Mouse (Mus musculus) hindbrain, embryonic 14.5 days (tissue): ENCODE data around the gene Pcdh9. TPM values are rescaled to one million over a fixed set of nuclear protein-coding genes. Genes with fewer than 3 reads are reported as not detected.

Experiments
- ATAC-seq: fragments of 200-750 bp; cut with Nextera tagmentation; 2 replicates; pipeline ENCODE4 v1.8.0; 2017; ENCODE audit warnings: moderate number of reproducible peaks, mild to moderate bottlenecking, moderate TSS enrichment, moderate library complexity; ENCODE audit not compliant: low FRiP score
- DNase-seq: peaks from one replicate; pipeline ENCODE4 v3.0.0-alpha.2; 2015; ENCODE audit warnings: low spot score
- H3K27ac ChIP-seq: fragments of 300-500 bp; sonication (generic); 2 replicates; pipeline ENCODE4 v1.5.1; 2014; ENCODE audit warnings: mild to moderate bottlenecking, moderate library complexity
- H3K27me3 ChIP-seq: fragments of 300-500 bp; sonication (generic); 2 replicates; pipeline ENCODE4 v1.6.1; 2014; ENCODE audit warnings: mild to moderate bottlenecking, low read length, mixed read lengths; ENCODE audit not compliant: control insufficient read depth, insufficient read depth
- H3K36me3 ChIP-seq: fragments of 300-500 bp; sonication (generic); replicated peaks from 2 replicates; pipeline ENCODE4 v1.6.1; 2014; ENCODE audit not compliant: control insufficient read depth, insufficient read depth
- H3K4me1 ChIP-seq: fragments of 300-500 bp; sonication (generic); replicated peaks from 2 replicates; pipeline ENCODE4 v1.6.1; 2014; ENCODE audit warnings: antibody characterized with exemption, low read length, mixed read lengths; ENCODE audit not compliant: control insufficient read depth, insufficient read depth
- H3K4me2 ChIP-seq: fragments of 300-500 bp; sonication (generic); replicated peaks from 2 replicates; pipeline ENCODE4 v1.6.1; 2014; ENCODE audit warnings: mild to moderate bottlenecking, moderate library complexity
- H3K4me3 ChIP-seq: fragments of 300-500 bp; sonication (generic); replicated peaks from 2 replicates; pipeline ENCODE4 v1.5.1; 2014; ENCODE audit warnings: mild to moderate bottlenecking, low read length
- H3K9ac ChIP-seq: fragments of 300-500 bp; sonication (generic); 2 replicates; pipeline ENCODE4 v1.6.1; 2014
- H3K9me3 ChIP-seq: fragments of 300-500 bp; sonication (generic); 2 replicates; pipeline ENCODE4 v1.6.1; 2016; ENCODE audit warnings: low read length; ENCODE audit not compliant: control insufficient read depth
- WGBS: fragments of 180-500 bp; shearing (Covaris S2); extraction: QIAGEN DNeasy Blood & Tissue Kit; methylation state at CpG from one replicate; pipeline ENCODE4 v1.1.7; 2014; 5-methylcytosine and 5-hydroxymethylcytosine counted together
- polyA plus RNA-seq: library from polyadenylated mRNA; unstranded; fragments of >200 nt; fragmentation: Nextera tagmentation; extraction: Ambion mirVana; gene quantifications from 2 replicates; pipeline ENCODE4 v1.2.1, GENCODE M21; 2014

Gene Pcdh9
- polyA plus RNA-seq, 1 experiment from 2014 or later: 177 TPM

GRCm38 (mm10) chr14:93827159-93827558, 63.3 kb downstream of the Pcdh9 start:
- no peaks in the 10 kb centered on the region for H3K9me3 ChIP-seq
- ATAC-seq (no peak), DNase-seq (no peak)
- no peaks in the 10 kb centered on the region for H3K36me3 ChIP-seq
- no peak overlapping the region for H3K4me3 ChIP-seq
- H3K4me1 ChIP-seq: 0 out of 2 replicates have a peak, but pooled peaks cover 10% of the 10 kb centered on the region
- no peak overlapping the region for H3K9ac ChIP-seq
- H3K27ac ChIP-seq: no peak overlapping the region
- 45% methylated on average over 6 of the region's 6 CpGs for WGBS
- no peak overlapping the region for H3K4me2 ChIP-seq
- H3K27me3 ChIP-seq: no peaks in the 10 kb centered on the region

DNA sequence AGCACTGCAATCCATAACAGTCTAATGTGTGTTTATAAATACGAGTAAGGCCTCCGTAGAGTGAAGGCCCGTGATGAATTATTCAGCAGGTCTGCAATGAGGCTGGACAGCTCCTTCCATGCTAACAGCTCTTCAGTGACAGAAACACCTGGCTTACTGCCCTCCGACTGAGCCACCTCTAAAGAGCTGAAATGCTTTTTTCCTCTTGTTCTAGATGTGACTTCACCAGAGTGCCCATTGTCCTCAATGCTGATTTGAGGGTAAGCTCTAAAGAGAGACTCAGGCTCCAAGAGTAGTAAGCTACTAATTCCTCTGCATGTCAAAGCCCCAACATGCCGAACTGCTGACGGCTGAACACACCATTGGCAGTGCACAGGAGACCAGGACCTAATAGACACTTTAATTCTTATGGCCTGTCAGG, 64.4 kb downstream of the Pcdh9 start:
- Histone ChIP-seq H3K4me3 (no peak overlapping the region), H3K36me3 (no peaks in the 10 kb centered on the region), H3K9ac (no peak overlapping the region), H3K4me2 (no peak overlapping the region), H3K4me1 (0 out of 2 replicates have a peak, but pooled peaks cover 10% of the 10 kb centered on the region), H3K27me3 (no peaks in the 10 kb centered on the region), H3K27ac (no peak overlapping the region; the same call in 1 of the 2 replicates), H3K9me3 (no peaks in the 10 kb centered on the region)
- DNase-seq (no peak), ATAC-seq (no peak)
- 32% methylated on average over 6 of the region's 6 CpGs for WGBS

GRCm38 (mm10) chr14:93818845-93819244, 71.6 kb downstream of the Pcdh9 start:
- no peak for DNase-seq
- no peak overlapping the region for H3K4me3 ChIP-seq
- H3K9me3 ChIP-seq: no peaks in the 10 kb centered on the region
- no peak overlapping the region for H3K9ac ChIP-seq
- H3K4me2 ChIP-seq: no peak overlapping the region
- no peak for ATAC-seq
- no peaks in the 10 kb centered on the region for H3K27me3 ChIP-seq
- H3K36me3 ChIP-seq: no peaks in the 10 kb centered on the region
- 88% methylated on average over 4 of the region's 4 CpGs for WGBS
- H3K4me1 ChIP-seq: 0 out of 2 replicates have a peak, but pooled peaks cover 5% of the 10 kb centered on the region
- H3K27ac ChIP-seq: no peak overlapping the region

- no peak overlapping the region for H3K27ac ChIP-seq
- H3K9me3 ChIP-seq: no peaks in the 10 kb centered on the region
- no peaks in the 10 kb centered on the region for H3K27me3 ChIP-seq
- H3K4me2 ChIP-seq: no peak overlapping the region
- H3K4me3 ChIP-seq: no peak overlapping the region
- DNase-seq: no peak
- 0 out of 2 replicates have a peak, but pooled peaks cover 5% of the 10 kb centered on the region for H3K4me1 ChIP-seq
- no peaks in the 10 kb centered on the region for H3K36me3 ChIP-seq
- WGBS: 40% methylated on average over 4 of the region's 4 CpGs
- no peak for ATAC-seq
- H3K9ac ChIP-seq: no peak overlapping the region
Observed at GRCm38 (mm10) chr14:93817591-93817990, 72.9 kb downstream of the Pcdh9 start.

DNA sequence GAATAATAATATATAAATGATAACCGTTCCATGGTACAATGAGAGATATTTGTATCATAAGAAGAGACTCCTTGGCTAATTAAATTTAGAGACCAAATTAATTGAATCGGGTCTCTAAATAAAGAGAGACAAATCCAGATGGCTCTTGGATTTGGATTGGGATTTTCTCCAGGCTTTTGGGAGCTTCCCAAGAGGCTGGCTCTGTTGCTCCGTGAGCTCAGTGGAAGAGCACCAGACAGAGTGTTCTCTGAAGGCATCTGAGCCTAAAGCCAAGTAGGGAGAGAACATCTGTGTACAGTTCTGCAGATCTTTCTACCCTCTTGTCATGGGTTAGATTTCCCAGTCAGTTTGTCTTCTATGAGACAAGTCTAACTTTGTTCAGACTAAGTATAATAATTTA, 95.9 kb downstream of the Pcdh9 start:
- Histone ChIP-seq H3K27me3 (no peaks in the 10 kb centered on the region), H3K4me2 (no peak overlapping the region), H3K36me3 (no peaks in the 10 kb centered on the region), H3K9me3 (no peaks in the 10 kb centered on the region), H3K4me1 (no peaks in the 10 kb centered on the region), H3K4me3 (no peak overlapping the region), H3K9ac (no peak overlapping the region), H3K27ac (no peak overlapping the region)
- WGBS: 78% methylated on average over 3 of the region's 3 CpGs
- ATAC-seq (no peak), DNase-seq (no peak)

DNA sequence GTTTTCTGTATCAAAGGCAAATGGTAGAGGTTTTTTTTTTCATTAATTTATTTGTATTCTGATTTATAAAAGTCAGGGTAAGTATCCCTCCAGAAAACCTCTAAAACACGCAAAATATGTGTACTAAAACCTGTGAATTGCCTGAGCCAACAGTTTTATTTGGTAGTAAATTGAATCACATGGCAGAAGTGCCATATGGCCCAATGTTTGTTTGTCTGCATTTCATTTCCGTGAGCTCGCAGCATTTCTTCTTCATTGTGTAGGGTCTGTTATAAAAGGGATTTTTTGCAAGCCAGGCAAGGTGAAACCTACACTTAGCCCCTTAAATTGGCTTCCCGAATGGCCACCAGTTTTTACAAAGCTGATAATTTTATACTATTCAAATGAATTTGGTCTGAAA, 104.2 kb downstream of the Pcdh9 start:
- Histone ChIP-seq H3K27ac (no peak overlapping the region), H3K9ac (no peak overlapping the region), H3K36me3 (no peaks in the 10 kb centered on the region), H3K9me3 (peaks cover 7% of the 10 kb centered on the region; the same call in 1 of the 2 replicates), H3K4me2 (no peak overlapping the region), H3K4me3 (no peak overlapping the region), H3K27me3 (no peaks in the 10 kb centered on the region), H3K4me1 (no peaks in the 10 kb centered on the region)
- no peak for ATAC-seq
- 69% methylated on average over 4 of the region's 4 CpGs for WGBS
- no peak for DNase-seq

DNA sequence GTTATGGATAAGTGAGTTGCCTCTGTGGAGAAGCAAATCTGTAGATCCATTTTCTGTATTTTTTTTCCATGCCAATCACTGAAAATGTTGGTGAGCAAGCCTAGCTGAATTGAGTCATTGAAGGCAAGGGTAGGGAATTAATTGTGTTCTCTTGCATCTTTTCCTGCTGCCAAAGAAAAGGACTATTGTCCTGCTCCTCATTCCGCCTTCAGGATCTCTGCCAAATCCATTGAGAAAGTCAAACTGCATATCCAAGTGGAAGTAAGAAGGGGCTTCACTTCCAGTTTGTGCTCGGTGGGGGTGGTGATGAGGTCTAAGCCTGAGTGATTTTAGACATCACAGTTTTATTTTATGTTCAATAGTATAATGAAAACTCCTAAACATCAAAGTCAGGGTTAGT, 105.4 kb downstream of the Pcdh9 start:
- no peaks in the 10 kb centered on the region for H3K4me1 ChIP-seq
- H3K9ac ChIP-seq: no peak overlapping the region
- peak; percentile 47 for DNase-seq
- H3K4me3 ChIP-seq: no peak overlapping the region
- no peak overlapping the region for H3K27ac ChIP-seq
- peaks cover 7% of the 10 kb centered on the region; the same call in 1 of the 2 replicates for H3K9me3 ChIP-seq
- WGBS: 19% methylated on average over 2 of the region's 2 CpGs
- no peaks in the 10 kb centered on the region for H3K36me3 ChIP-seq
- H3K4me2 ChIP-seq: no peak overlapping the region
- no peaks in the 10 kb centered on the region for H3K27me3 ChIP-seq
- ATAC-seq: no peak; the same call in 1 of the 2 replicates

DNA sequence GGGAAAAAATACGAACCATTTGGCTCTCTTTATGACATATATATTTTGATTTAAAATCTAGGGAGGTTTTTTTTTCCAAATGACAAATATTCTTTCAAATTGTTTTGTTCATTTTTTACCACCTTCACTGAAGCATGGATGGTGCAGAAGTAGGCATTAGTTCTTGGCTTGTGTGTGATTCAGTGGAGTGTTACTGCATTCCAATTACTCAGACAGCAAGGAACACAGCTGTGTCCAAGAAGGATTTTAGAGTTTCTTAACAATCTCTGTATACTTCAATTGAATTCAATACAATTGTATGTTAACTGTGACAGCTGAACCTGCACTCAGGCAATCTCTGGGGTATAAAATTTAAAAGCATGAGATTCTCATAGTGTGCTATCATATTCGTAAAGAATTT, 127.6 kb downstream of the Pcdh9 start:
- Histone ChIP-seq H3K27ac (no peak overlapping the region), H3K4me2 (no peak overlapping the region), H3K4me3 (no peak overlapping the region), H3K9me3 (no peaks in the 10 kb centered on the region), H3K4me1 (no peaks in the 10 kb centered on the region), H3K36me3 (no peaks in the 10 kb centered on the region), H3K9ac (no peak overlapping the region), H3K27me3 (no peaks in the 10 kb centered on the region)
- WGBS: 81% methylated on average over 2 of the region's 2 CpGs
- ATAC-seq (no peak), DNase-seq (no peak)

- H3K9me3 ChIP-seq: no peaks in the 10 kb centered on the region
- peak overlapping the region; percentile 41 for H3K27ac ChIP-seq
- WGBS: 57% methylated on average over 10 of the region's 10 CpGs
- no peak overlapping the region for H3K4me3 ChIP-seq
- ATAC-seq (peak; percentile 66; the same call in 1 of the 2 replicates), DNase-seq (no peak)
- no peak overlapping the region for H3K9ac ChIP-seq
- H3K4me1 ChIP-seq: no peaks in the 10 kb centered on the region
- H3K4me2 ChIP-seq: no peak overlapping the region
- H3K36me3 ChIP-seq: no peaks in the 10 kb centered on the region
- no peaks in the 10 kb centered on the region for H3K27me3 ChIP-seq
Observed at GRCm38 (mm10) chr14:93734077-93734673, 156.3 kb downstream of the Pcdh9 start.

DNA sequence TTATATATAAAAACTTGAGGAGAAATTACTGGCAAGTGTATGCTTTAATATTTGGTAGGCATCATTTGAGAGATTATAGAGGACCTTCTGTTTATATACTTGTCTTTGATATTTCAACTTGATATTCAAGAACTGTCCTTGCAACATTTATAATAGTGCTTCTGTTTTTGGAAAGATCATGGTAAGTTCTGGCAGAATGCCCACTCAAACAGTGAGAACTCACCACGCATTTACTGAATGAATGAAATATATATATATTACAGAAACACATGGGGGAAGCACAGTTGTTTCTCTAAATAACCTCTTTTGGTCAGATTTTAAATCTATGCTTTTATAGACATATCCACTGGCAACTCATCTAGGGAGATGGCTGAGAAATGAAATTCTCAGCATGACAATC, 164.7 kb downstream of the Pcdh9 start:
- WGBS: 64% methylated on average over 1 of the region's 1 CpGs
- Histone ChIP-seq H3K4me3 (no peak overlapping the region), H3K36me3 (no peaks in the 10 kb centered on the region), H3K4me1 (no peaks in the 10 kb centered on the region), H3K27me3 (no peaks in the 10 kb centered on the region), H3K9ac (no peak overlapping the region), H3K4me2 (no peak overlapping the region), H3K27ac (no peak overlapping the region), H3K9me3 (no peaks in the 10 kb centered on the region)
- DNase-seq: no peak
- no peak for ATAC-seq
